Mouse (Mus musculus) myocyte (in vitro differentiated cells): ENCODE results near the gene Sipa1l1.

ENCODE experiments used
- E2F4 ChIP-seq: IDR thresholded peaks from one replicate; pipeline ENCODE4 v1.6.1; 2011; ENCODE audit warnings: mild to moderate bottlenecking, control low read depth, moderate library complexity; ENCODE audit not compliant: insufficient read depth
- MAX ChIP-seq: IDR thresholded peaks from one replicate; pipeline ENCODE4 v1.6.1; 2011; ENCODE audit warnings: low read depth, mild to moderate bottlenecking, control low read depth
- TCF12 ChIP-seq: IDR thresholded peaks from one replicate; pipeline ENCODE4 v1.6.1; 2011; ENCODE audit warnings: mild to moderate bottlenecking, control low read depth; ENCODE audit not compliant: poor library complexity, insufficient read depth, severe bottlenecking

GRCm38 (mm10) chr12:82218201-82218600 lies 49.1 kb downstream of the Sipa1l1 start:
- TF ChIP-seq E2F4 (no peak), TCF12 (no peak), MAX (no peak)
